Mouse (Mus musculus) megakaryocyte-erythroid progenitor cell, adult 5-6 weeks (primary cell): ENCODE data around the gene Il10rb. TPM values are rescaled to one million over a fixed set of nuclear protein-coding genes. Genes with fewer than 3 reads are reported as not detected.
"Not testable (repeated sequence)": the region's sequence is repeated elsewhere in the genome, so short reads cannot be mapped to it uniquely, and the experiment has no call there.

Experiments used
- ATAC-seq: replicated peaks from 2 replicates; pipeline ENCODE4 v1.8.0; 2016; ENCODE audit warnings: mild to moderate bottlenecking, inconsistent platforms; ENCODE audit not compliant: severe bottlenecking, poor library complexity, low FRiP score, low TSS enrichment
- total RNA-seq, 2 experiments: library from RNA; stranded (forward) in 1 of 2; stranded (reverse) in 1 of 2; fragments of 200-1000, 215-1000 nt in 1 of 2; fragments of >200 nt in 1 of 2; fragmentation: Nextera tagmentation in 1 of 2; gene quantifications; 2 replicates each; pipeline ENCODE4 v1.2.3; 2014 to 2017

Gene Il10rb
- total RNA-seq, 2 experiments from 2014 or later = 20.6 to 23.1 TPM

- peak; percentile 45 for ATAC-seq
These were observed 739 bp downstream of the Il10rb start for GRCm38 (mm10) chr16:91406585-91407220.

- ATAC-seq = 0 out of 2 replicates have a peak, but pooled peaks have one; percentile 38
These were observed 7.3 kb downstream of the Il10rb start for GRCm38 (mm10) chr16:91413102-91413844.

- no peak for ATAC-seq
These were observed 9.6 kb downstream of the Il10rb start for GRCm38 (mm10) chr16:91415391-91416189.

- ATAC-seq = no peak
These were observed 10.4 kb downstream of the Il10rb start for GRCm38 (mm10) chr16:91416357-91416756.

- peak; percentile 88 for ATAC-seq
These were observed 11.0 kb downstream of the Il10rb start for GRCm38 (mm10) chr16:91416938-91417337.

- ATAC-seq = no peak
These were observed 12.6 kb downstream of the Il10rb start for GRCm38 (mm10) chr16:91418531-91418930.

- no peak for ATAC-seq
These were observed 19.9 kb downstream of the Il10rb start for GRCm38 (mm10) chr16:91425816-91426215.

- no peak for ATAC-seq
These were observed 20.6 kb downstream of the Il10rb start for GRCm38 (mm10) chr16:91426586-91426985.

GRCm38 (mm10) chr16:91427461-91427860, 21.5 kb downstream of the Il10rb start:
- ATAC-seq = no peak

- ATAC-seq = no peak
These were observed 22.4 kb downstream of the Il10rb start for GRCm38 (mm10) chr16:91428259-91428865.

- ATAC-seq = no peak
These were observed 26.9 kb downstream of the Il10rb start for GRCm38 (mm10) chr16:91432720-91433328.

GRCm38 (mm10) chr16:91433329-91433933, 27.5 kb downstream of the Il10rb start:
- peak; percentile 48 for ATAC-seq

GRCm38 (mm10) chr16:91434119-91434518, 28.2 kb downstream of the Il10rb start:
- ATAC-seq = 0 out of 2 replicates have a peak, but pooled peaks have one; percentile 6

- ATAC-seq = no peak
These were observed 32.1 kb downstream of the Il10rb start for GRCm38 (mm10) chr16:91438081-91438480.

- not testable (repeated sequence) for ATAC-seq
These were observed 32.6 kb downstream of the Il10rb start for GRCm38 (mm10) chr16:91438599-91438998.

- peak; percentile 82 for ATAC-seq
These were observed 35.4 kb downstream of the Il10rb start for GRCm38 (mm10) chr16:91441366-91441765.

GRCm38 (mm10) chr16:91441811-91442240, 35.9 kb downstream of the Il10rb start:
- ATAC-seq = peak; percentile 94

GRCm38 (mm10) chr16:91442446-91442845, 36.5 kb downstream of the Il10rb start:
- peak; percentile 58 for ATAC-seq

GRCm38 (mm10) chr16:91443211-91443611, 37.2 kb downstream of the Il10rb start:
- ATAC-seq = no peak
